Mouse (Mus musculus) heart, postnatal 0 days (tissue): ENCODE data around the gene Cyp27a1. TPM values are rescaled to one million over a fixed set of nuclear protein-coding genes. Genes with fewer than 3 reads are reported as not detected.

ENCODE experiments used
- ATAC-seq: fragments of 200-750 bp; cut with Nextera tagmentation; 2 replicates; pipeline ENCODE4 v1.8.0; 2017; ENCODE audit warnings: low read depth, moderate number of reproducible peaks, moderate library complexity; ENCODE audit not compliant: insufficient read depth
- DNase-seq: peaks from one replicate; pipeline ENCODE4 v3.0.0-alpha.2; 2016; ENCODE audit warnings: low spot score
- H3K27ac ChIP-seq: fragments of 300-500 bp; sonication (generic); 2 replicates; pipeline ENCODE4 v1.5.1; 2014; ENCODE audit warnings: low read depth, mild to moderate bottlenecking
- H3K27me3 ChIP-seq: fragments of 300-500 bp; sonication (generic); 2 replicates; pipeline ENCODE4 v1.6.1; 2014; ENCODE audit warnings: low read length, mixed read lengths; ENCODE audit not compliant: control insufficient read depth, insufficient read depth
- H3K36me3 ChIP-seq: fragments of 300-500 bp; sonication (generic); replicated peaks from 2 replicates; pipeline ENCODE4 v1.6.1; 2014; ENCODE audit warnings: low read length, mixed read lengths; ENCODE audit not compliant: control insufficient read depth, insufficient read depth
- H3K4me1 ChIP-seq: fragments of 300-500 bp; sonication (generic); 2 replicates; pipeline ENCODE4 v1.6.1; 2014; ENCODE audit warnings: antibody characterized with exemption; ENCODE audit not compliant: control insufficient read depth, insufficient read depth
- H3K4me2 ChIP-seq: fragments of 300-500 bp; sonication (generic); 2 replicates; pipeline ENCODE4 v1.6.1; 2014; ENCODE audit warnings: low read depth, mild to moderate bottlenecking, low read length, moderate library complexity
- H3K4me3 ChIP-seq: fragments of 300-500 bp; sonication (generic); 2 replicates; pipeline ENCODE4 v1.5.1; 2014; ENCODE audit warnings: low read depth, low read length
- H3K9ac ChIP-seq: fragments of 300-500 bp; sonication (generic); replicated peaks from 2 replicates; pipeline ENCODE4 v1.6.1; 2014; ENCODE audit warnings: low read depth, low read length, mixed read lengths
- H3K9me3 ChIP-seq: fragments of 300-500 bp; sonication (generic); replicated peaks from 2 replicates; pipeline ENCODE4 v1.6.1; 2016; ENCODE audit warnings: low read length; ENCODE audit not compliant: control insufficient read depth
- CTCF ChIP-seq: IDR thresholded peaks from 2 replicates; pipeline ENCODE4 v1.5.1; 2016; ENCODE audit warnings: antibody characterized with exemption, control low read depth, low read depth
- EP300 ChIP-seq: IDR thresholded peaks from 2 replicates; pipeline ENCODE4 v1.6.1; 2016; ENCODE audit warnings: antibody characterized with exemption, low read depth
- WGBS: fragments of 180-500 bp; shearing (Covaris S2); extraction: QIAGEN DNeasy Blood & Tissue Kit; methylation state at CpG from one replicate; pipeline ENCODE4 v1.1.7; 2014; 5-methylcytosine and 5-hydroxymethylcytosine counted together
- polyA plus RNA-seq: library from polyadenylated mRNA; unstranded; fragments of >200 nt; fragmentation: Nextera tagmentation; extraction: Ambion mirVana; gene quantifications from 2 replicates; pipeline ENCODE4 v1.2.1, GENCODE M21; 2015
- total RNA-seq: library from RNA; depleted of rRNA; stranded (reverse); fragments of >200 nt; gene quantifications from 2 replicates; pipeline ENCODE4 v1.2.3, GENCODE M21; 2014; ENCODE audit warnings: low replicate concordance

Cyp27a1 gene
- total and polyA plus RNA-seq, 2 experiments from 2014 or later: 11.9 to 13.5 TPM

GRCm38 (mm10) chr1:74712461-74713098, 794 bp upstream of the Cyp27a1 start:
- H3K4me1 ChIP-seq: peaks cover 5% of the 10 kb centered on the region; the same call in 1 of the 2 replicates
- peak overlapping the region; percentile 84 for H3K4me2 ChIP-seq
- DNase-seq (no peak), ATAC-seq (no peak)
- H3K27ac ChIP-seq: peak overlapping the region; percentile 75
- peak overlapping the region; percentile 71; the same call in 1 of the 2 replicates for H3K9ac ChIP-seq
- WGBS: 36% methylated on average over 5 of the region's 5 CpGs
- no peaks in the 10 kb centered on the region for H3K9me3 ChIP-seq
- H3K36me3 ChIP-seq: no peaks in the 10 kb centered on the region
- peak overlapping the region; percentile 63 for H3K4me3 ChIP-seq
- no peaks in the 10 kb centered on the region for H3K27me3 ChIP-seq
- TF ChIP-seq EP300 (no peak), CTCF (no peak)

GRCm38 (mm10) chr1:74713859-74714730, 721 bp downstream of the Cyp27a1 start:
- peak overlapping the region; percentile 75 for H3K27ac ChIP-seq

GRCm38 (mm10) chr1:74714967-74715366, 1.6 kb downstream of the Cyp27a1 start:
- WGBS: 54% methylated on average over 2 of the region's 2 CpGs
- TF ChIP-seq CTCF (no peak), EP300 (no peak)
- H3K4me1 ChIP-seq: peaks cover 5% of the 10 kb centered on the region; the same call in 1 of the 2 replicates
- no peak overlapping the region for H3K4me3 ChIP-seq
- H3K27me3 ChIP-seq: no peaks in the 10 kb centered on the region
- no peak for DNase-seq
- no peaks in the 10 kb centered on the region for H3K36me3 ChIP-seq
- no peak overlapping the region for H3K9ac ChIP-seq
- no peak for ATAC-seq
- H3K4me2 ChIP-seq: no peak overlapping the region
- no peak overlapping the region for H3K27ac ChIP-seq
- no peaks in the 10 kb centered on the region for H3K9me3 ChIP-seq

More at GRCm38 (mm10) chr1:74713859-74714730, 721 bp downstream of the Cyp27a1 start:
- H3K9me3 ChIP-seq: no peaks in the 10 kb centered on the region
- peaks cover 5% of the 10 kb centered on the region; the same call in 1 of the 2 replicates for H3K4me1 ChIP-seq
- peak; percentile 14; the same call in 1 of the 2 replicates for ATAC-seq
- WGBS: 17% methylated on average over 12 of the region's 12 CpGs
- no peaks in the 10 kb centered on the region for H3K27me3 ChIP-seq
- DNase-seq: no peak
- peak overlapping the region; percentile 71 for H3K9ac ChIP-seq
- TF ChIP-seq EP300: no peak
- no peak for TF ChIP-seq CTCF
- peak overlapping the region; percentile 84 for H3K4me2 ChIP-seq
- no peaks in the 10 kb centered on the region for H3K36me3 ChIP-seq
- H3K4me3 ChIP-seq: peak overlapping the region; percentile 63

- no peak for DNase-seq
- no peaks in the 10 kb centered on the region for H3K36me3 ChIP-seq
These were observed 2.1 kb downstream of the Cyp27a1 start for GRCm38 (mm10) chr1:74715468-74715867.

GRCm38 (mm10) chr1:74715886-74716285, 2.5 kb downstream of the Cyp27a1 start:
- no peak overlapping the region for H3K4me2 ChIP-seq
- no peak for TF ChIP-seq CTCF
- TF ChIP-seq EP300: no peak
- H3K27ac ChIP-seq: no peak overlapping the region
- no peaks in the 10 kb centered on the region for H3K27me3 ChIP-seq
- H3K4me1 ChIP-seq: peaks cover 5% of the 10 kb centered on the region; the same call in 1 of the 2 replicates
- no peaks in the 10 kb centered on the region for H3K9me3 ChIP-seq
- DNase-seq (no peak), ATAC-seq (no peak)
- WGBS: 89% methylated on average over 6 of the region's 6 CpGs
- H3K36me3 ChIP-seq: no peaks in the 10 kb centered on the region
- H3K4me3 ChIP-seq: no peak overlapping the region
- no peak overlapping the region for H3K9ac ChIP-seq

More at GRCm38 (mm10) chr1:74715468-74715867, 2.1 kb downstream of the Cyp27a1 start:
- H3K4me1 ChIP-seq: peaks cover 5% of the 10 kb centered on the region; the same call in 1 of the 2 replicates
- no peak overlapping the region for H3K27ac ChIP-seq
- TF ChIP-seq CTCF (no peak), EP300 (no peak)
- no peaks in the 10 kb centered on the region for H3K27me3 ChIP-seq
- H3K4me2 ChIP-seq: no peak overlapping the region
- 76% methylated on average over 5 of the region's 5 CpGs for WGBS
- H3K4me3 ChIP-seq: no peak overlapping the region
- no peak overlapping the region for H3K9ac ChIP-seq
- H3K9me3 ChIP-seq: no peaks in the 10 kb centered on the region
- no peak for ATAC-seq
